Comparison of ENCODE assay signal across 8 mouse cellular contexts in genomic region chr10:79695231-79696128, GRCm38 (mm10). TPM values are rescaled to one million over a fixed set of nuclear protein-coding genes. Genes with fewer than 3 reads are reported as not detected.
A peak's percentile ranks its signal among the peaks of the same experiment; 100 is the strongest.
DNase-seq lines count a peak whose midpoint lies in the region; ATAC-seq and TF ChIP-seq lines count a peak whose summit lies in the region.

No protein-coding gene starts in this region.

- no peaks in the 10 kb centered on the region for H3K79me3 ChIP-seq in C2C12 (ENCODE audit: low read depth)

- TF ChIP-seq CTCF in C2C12 (IDR thresholded peaks at IDR 0.05; ENCODE audit: control insufficient read depth, insufficient read depth, insufficient read length) = peak; percentile 94

- no peaks in the 10 kb centered on the region for H3K79me2 ChIP-seq in C2C12 (ENCODE audit: control insufficient read depth, insufficient read depth)

- no peak overlapping the region for H3K4me2 ChIP-seq in liver, embryonic 15.5 days
- no peak overlapping the region for H3K4me2 ChIP-seq in neural tube, embryonic 15.5 days

- ATAC-seq in liver, embryonic 15.5 days (ENCODE audit: insufficient read depth) = 0 out of 2 replicates have a peak, but pooled peaks have one; percentile 33
- no peak; the same call in 1 of the 2 replicates for ATAC-seq in neural tube, embryonic 15.5 days (ENCODE audit: low FRiP score)

- H3K27ac ChIP-seq in liver, embryonic 15.5 days (replicated peaks) = 0 out of 2 replicates have a peak overlapping the region, but pooled peaks have one; percentile 3
- peak overlapping the region; percentile 51 for H3K27ac ChIP-seq in neural tube, embryonic 15.5 days (replicated peaks)

- peaks cover 11% of the 10 kb centered on the region; the same call in 1 of the 2 replicates for H3K4me1 ChIP-seq in liver, embryonic 15.5 days (replicated peaks)
- H3K4me1 ChIP-seq in neural tube, embryonic 15.5 days = peaks cover 15% of the 10 kb centered on the region; the same call in 1 of the 2 replicates

- no peak overlapping the region for H3K9ac ChIP-seq in liver, embryonic 15.5 days
- no peak overlapping the region for H3K9ac ChIP-seq in neural tube, embryonic 15.5 days (replicated peaks)

- no peaks in the 10 kb centered on the region for H3K27me3 ChIP-seq in C2C12 (ENCODE audit: control insufficient read depth, insufficient read depth, insufficient read length)
- no peaks in the 10 kb centered on the region for H3K27me3 ChIP-seq in liver, embryonic 15.5 days
- no peaks in the 10 kb centered on the region for H3K27me3 ChIP-seq in neural tube, embryonic 15.5 days (replicated peaks)

- DNase-seq in R1 (ENCODE audit: low read depth, low spot score) = peak; percentile 83
- DNase-seq in cerebellum, postnatal 36 days = peak; percentile 76 to 86
- peak; percentile 99 for DNase-seq in heart, adult 11 months
- DNase-seq in kidney, adult 11 months = peak; percentile 64
- peak; percentile 45 to 84 for DNase-seq in thymus, postnatal 10 days (ENCODE audit: low spot score in 2 of 2)

- no peak overlapping the region for H3ac ChIP-seq in C2C12 (ENCODE audit: control insufficient read depth, insufficient read length, low read depth)

- no peak overlapping the region for H3K4me3 ChIP-seq in C2C12 (ENCODE audit: insufficient read depth, poor library complexity, severe bottlenecking)
- H3K4me3 ChIP-seq in liver, embryonic 15.5 days (replicated peaks) = no peak overlapping the region
- H3K4me3 ChIP-seq in neural tube, embryonic 15.5 days (replicated peaks) = no peak overlapping the region

- no peaks in the 10 kb centered on the region for H3K36me3 ChIP-seq in C2C12 (ENCODE audit: control insufficient read depth, insufficient read depth)
- no peaks in the 10 kb centered on the region for H3K36me3 ChIP-seq in liver, embryonic 15.5 days (replicated peaks)
- no peaks in the 10 kb centered on the region for H3K36me3 ChIP-seq in neural tube, embryonic 15.5 days

- 55% methylated on average over 13 of the region's 13 CpGs for WGBS in liver, embryonic 15.5 days (ENCODE audit: insufficient replicate concordance)
- WGBS in neural tube, embryonic 15.5 days = 65% methylated on average over 13 of the region's 13 CpGs

- no peaks in the 10 kb centered on the region for H3K9me3 ChIP-seq in liver, embryonic 15.5 days (replicated peaks)
- H3K9me3 ChIP-seq in neural tube, embryonic 15.5 days (replicated peaks) = no peaks in the 10 kb centered on the region

TF ChIP-seq in C2C12, 6 proteins besides CTCF, POLR2A, EP300 and RAD21:
- TF ChIP-seq MAX (IDR thresholded peaks at IDR 0.05) (no peak), CEBPB (IDR thresholded peaks at IDR 0.05; ENCODE audit: low read depth) (no peak)

RNA-seq across cellular contexts. Expression of gene Gzmm, which starts 6.7 kb away (rescaled TPM):
- polyA plus RNA-seq in C2C12 (2012; fragmentation: generic; extraction: Trizol) = 0.51 TPM
- 0.15 and 0.37 TPM in 2 replicates for polyA plus RNA-seq in liver, embryonic 15.5 days (2015; fragmentation: Nextera tagmentation; extraction: Ambion mirVana)
- 1.1 TPM in 2 replicates for polyA plus RNA-seq in neural tube, embryonic 15.5 days (2015; fragmentation: Nextera tagmentation; extraction: Ambion mirVana)

RNA-seq across cellular contexts. Expression of gene Bsg, which starts 8.8 kb away (rescaled TPM):
- polyA plus RNA-seq in C2C12 (2012; fragmentation: generic; extraction: Trizol) = 749 TPM
- 980 and 1,043 TPM in 2 replicates for polyA plus RNA-seq in liver, embryonic 15.5 days (2015; fragmentation: Nextera tagmentation; extraction: Ambion mirVana)
- 958 and 1,001 TPM in 2 replicates for polyA plus RNA-seq in neural tube, embryonic 15.5 days (2015; fragmentation: Nextera tagmentation; extraction: Ambion mirVana)

RNA-seq across cellular contexts. Expression of gene Cdc34, which starts 13.5 kb away (rescaled TPM):
- polyA plus RNA-seq in C2C12 (2012; fragmentation: generic; extraction: Trizol) = 235 TPM
- polyA plus RNA-seq in liver, embryonic 15.5 days (2015; fragmentation: Nextera tagmentation; extraction: Ambion mirVana) = 105 and 107 TPM in 2 replicates
- polyA plus RNA-seq in neural tube, embryonic 15.5 days (2015; fragmentation: Nextera tagmentation; extraction: Ambion mirVana) = 83.0 and 83.4 TPM in 2 replicates

RNA-seq across cellular contexts. Expression of gene Hcn2, which starts 21.0 kb away (rescaled TPM):
- polyA plus RNA-seq in C2C12 (2012; fragmentation: generic; extraction: Trizol) = 0.34 TPM
- polyA plus RNA-seq in liver, embryonic 15.5 days (2015; fragmentation: Nextera tagmentation; extraction: Ambion mirVana) = 0.02 TPM in 1 of 2 replicates, not detected in the other
- polyA plus RNA-seq in neural tube, embryonic 15.5 days (2015; fragmentation: Nextera tagmentation; extraction: Ambion mirVana) = 2.0 and 3.0 TPM in 2 replicates

RNA-seq across cellular contexts. Expression of gene Tpgs1, which starts 26.3 kb away (rescaled TPM):
- polyA plus RNA-seq in C2C12 (2012; fragmentation: generic; extraction: Trizol) = 80.7 TPM
- polyA plus RNA-seq in liver, embryonic 15.5 days (2015; fragmentation: Nextera tagmentation; extraction: Ambion mirVana) = 21.4 and 23.1 TPM in 2 replicates
- polyA plus RNA-seq in neural tube, embryonic 15.5 days (2015; fragmentation: Nextera tagmentation; extraction: Ambion mirVana) = 109 and 115 TPM in 2 replicates
